Mouse (Mus musculus) T-helper 2 cell (primary cell): ENCODE measurements around the gene Ccdc36.

Source experiments
- in situ Hi-C: fragments of 300-600 bp; cut with MboI, MseI; formaldehyde crosslinking; loops from one replicate; pipeline ENCODE4 v1.15.1; 2025; ENCODE audit warnings: high pct_unique_total_duplicates

Ccdc36 gene

GRCm38 (mm10) chr9:108428384-108428783, at the start of gene Ccdc36:
Ccdc36 (minus strand) TSS chr9:108428484.
- in situ Hi-C loops, result no loop called here

- in situ Hi-C loops, result no loop called here
Measured at GRCm38 (mm10) chr9:108474528-108474927, 46.2 kb upstream of the Ccdc36 start.

DNA sequence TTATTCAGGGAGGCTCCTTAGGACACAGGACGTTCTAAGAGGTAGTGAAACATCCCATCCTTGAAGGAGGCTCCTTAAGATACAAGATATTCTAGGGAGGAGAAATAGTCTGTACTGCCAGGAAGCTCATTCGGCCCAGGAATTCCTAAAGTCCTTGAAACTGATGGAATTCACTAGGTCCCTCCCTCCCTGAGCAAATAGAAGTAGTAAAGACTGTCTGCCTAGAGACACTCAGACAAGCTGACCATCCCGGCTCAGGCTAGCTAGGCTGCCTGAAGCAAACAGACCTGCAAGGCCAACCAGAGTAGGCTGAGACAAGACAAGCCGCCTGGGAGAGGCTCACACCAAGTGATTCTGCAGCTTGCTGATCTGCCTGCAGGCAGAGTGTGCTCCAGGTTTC, 41.6 kb upstream of the Ccdc36 start:
- in situ Hi-C loops, result no loop called here

- in situ Hi-C loops, result no loop called here
Measured at GRCm38 (mm10) chr9:108469430-108469829, 41.1 kb upstream of the Ccdc36 start.

- in situ Hi-C loops, result no loop called here
Measured at GRCm38 (mm10) chr9:108466219-108466618, 37.9 kb upstream of the Ccdc36 start.

DNA sequence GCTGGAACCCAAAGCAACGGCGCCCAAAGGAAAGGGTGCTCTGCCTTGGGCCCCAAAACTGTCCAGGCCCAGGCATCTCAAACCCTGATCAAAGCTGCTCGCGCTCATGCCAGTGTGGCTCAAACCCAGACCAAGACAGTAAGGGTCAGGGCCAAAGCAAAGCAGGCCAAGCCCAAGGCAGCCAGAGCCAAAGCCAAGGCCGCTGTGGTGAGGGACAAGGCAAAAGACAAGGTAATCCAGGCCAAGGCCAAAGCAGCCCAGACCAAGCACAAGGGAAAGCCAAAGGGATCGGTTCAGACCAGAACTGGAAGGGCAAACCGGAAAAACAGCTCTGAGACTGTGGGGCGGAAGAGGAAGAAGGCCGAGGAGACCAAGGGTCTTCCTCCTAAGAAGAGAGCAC, 35.4 kb upstream of the Ccdc36 start:
- in situ Hi-C loops, result no loop called here

GRCm38 (mm10) chr9:108462192-108462591, 33.9 kb upstream of the Ccdc36 start:
- in situ Hi-C loops, result no loop called here

GRCm38 (mm10) chr9:108461675-108462074, 33.4 kb upstream of the Ccdc36 start:
- in situ Hi-C loops, result no loop called here

DNA sequence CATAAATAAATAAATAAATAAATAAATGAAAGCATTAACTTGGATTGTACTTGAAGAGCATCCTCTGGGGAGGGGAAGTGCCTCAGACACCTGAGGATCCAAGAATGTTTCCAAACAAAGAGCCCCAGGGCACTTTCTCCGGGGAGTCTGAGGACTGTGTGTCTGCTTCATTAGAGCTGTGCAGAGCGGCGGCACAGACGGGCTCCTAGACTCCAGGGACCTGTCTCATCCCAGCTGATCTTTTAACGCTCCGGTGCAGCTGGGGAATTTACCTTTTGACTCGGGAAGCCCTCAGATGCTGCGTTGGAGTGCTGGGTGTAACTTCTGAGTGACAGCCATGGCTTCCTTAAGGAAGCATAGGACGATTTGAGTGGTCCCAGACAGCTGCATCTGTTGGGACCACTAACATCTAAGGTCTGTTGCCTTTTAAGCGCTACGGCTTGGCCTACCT, 32.9 kb upstream of the Ccdc36 start, which contains the start of gene Klhdc8b:
Gene Klhdc8b (minus strand): TSS at position 401 of the 451 bp plus-strand sequence.
- in situ Hi-C loops, result no loop called here

DNA sequence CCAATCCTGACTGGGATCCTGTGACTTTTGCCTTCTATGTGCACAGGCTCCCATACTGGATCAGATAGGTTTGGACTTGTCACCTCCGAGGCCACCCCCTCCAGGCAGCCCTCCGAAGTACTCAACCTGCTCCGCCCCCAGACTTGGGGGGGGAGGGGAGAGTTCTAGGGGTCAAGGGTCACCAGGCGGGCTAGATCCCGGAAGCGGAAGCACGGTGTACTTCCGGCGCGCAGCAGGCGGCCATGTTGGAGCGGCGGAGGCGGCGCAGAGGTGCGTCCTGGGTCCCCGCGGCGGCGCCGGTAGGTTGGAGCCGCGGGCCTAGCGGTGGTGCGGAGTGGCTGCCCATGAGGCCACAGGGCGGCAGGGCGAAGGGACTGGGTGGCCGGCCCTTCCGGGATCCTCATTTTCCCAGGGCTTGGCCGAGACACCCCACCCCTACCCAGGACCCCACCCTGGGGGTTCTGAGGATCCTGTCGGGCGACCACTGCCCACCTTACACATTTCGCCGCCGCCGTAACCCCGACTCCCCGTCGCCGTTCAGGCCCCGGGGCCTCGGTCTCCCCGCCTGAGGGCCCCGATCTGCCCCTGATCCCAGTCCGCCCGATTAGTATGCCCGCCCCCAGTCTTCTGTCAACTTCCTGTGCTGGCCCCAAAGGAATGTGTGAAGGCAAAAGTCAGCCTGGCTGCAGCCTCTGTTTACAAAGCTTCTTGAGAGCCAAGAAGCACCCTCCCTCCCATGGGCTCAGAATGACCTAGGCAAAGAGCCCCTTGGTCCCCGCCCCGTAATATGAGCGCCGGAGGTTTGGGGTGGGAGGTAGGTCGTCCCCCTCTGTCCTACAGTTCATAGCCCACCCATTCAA, 32.3 kb upstream of the Ccdc36 start, which contains the start of gene Ccdc71:
Gene Ccdc71 (plus strand): TSS at position 209 of the 860 bp plus-strand sequence.
- in situ Hi-C loops, result no loop called here

DNA sequence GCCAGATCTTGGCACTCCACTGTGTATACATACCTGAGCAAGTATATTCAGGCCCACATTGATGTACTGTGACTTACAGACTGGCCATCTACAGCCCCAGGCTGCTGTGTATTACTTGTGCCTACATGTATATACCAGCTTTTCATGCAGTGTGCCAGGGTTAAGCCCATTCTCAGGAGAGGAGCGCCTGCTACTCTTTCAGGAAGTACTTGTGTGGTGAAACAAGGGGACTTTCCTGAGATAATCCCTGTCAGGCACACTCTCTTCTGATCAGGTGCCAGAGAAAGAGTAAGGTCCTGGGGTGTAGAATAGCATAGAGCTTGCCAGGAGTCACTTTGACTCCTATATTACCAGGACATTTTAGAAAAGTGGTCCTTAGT, 31.6 kb upstream of the Ccdc36 start:
- in situ Hi-C loops, result no loop called here

DNA sequence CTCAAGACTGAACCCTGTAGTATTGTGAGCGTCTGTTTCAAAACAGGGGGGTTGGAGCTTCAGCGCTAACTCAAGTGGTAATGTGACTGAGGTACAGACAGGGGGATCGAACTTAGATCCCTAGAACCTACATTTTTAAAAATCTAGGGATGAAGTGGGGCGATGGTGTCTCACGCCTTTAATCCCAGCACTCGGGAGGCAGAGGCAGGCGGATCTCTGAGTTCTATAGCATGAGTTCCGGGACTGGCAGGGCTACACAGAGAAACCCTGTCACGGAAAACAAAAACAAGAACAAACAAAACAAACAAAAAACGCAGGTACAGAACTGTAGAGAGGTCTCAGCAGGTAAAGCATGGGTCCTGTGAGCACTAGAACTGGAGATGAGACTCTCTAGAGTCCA, 28.7 kb upstream of the Ccdc36 start:
- in situ Hi-C loops, result no loop called here

GRCm38 (mm10) chr9:108455747-108456571, 27.7 kb upstream of the Ccdc36 start:
- in situ Hi-C loops, result no loop called here

DNA sequence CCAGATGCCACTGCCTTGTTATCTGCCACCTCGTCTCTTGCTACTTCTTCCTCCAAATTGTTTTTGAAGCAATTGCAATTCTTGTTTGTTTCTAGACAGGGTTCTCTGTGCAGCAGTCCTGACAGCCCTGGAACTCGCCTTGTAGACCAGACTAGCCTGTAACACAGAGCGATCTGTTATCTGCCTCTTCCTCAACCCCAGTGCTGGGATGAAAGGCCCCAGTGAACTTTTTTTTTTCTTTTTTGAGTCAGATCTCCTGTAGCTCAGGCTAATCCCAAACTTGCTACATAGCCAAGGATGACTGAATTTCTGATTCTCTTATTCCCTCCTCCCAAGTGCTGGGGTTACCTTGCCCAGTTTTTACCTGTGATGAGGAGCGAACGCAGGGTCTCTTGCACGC, 26.1 kb upstream of the Ccdc36 start:
- in situ Hi-C loops, result no loop called here

- in situ Hi-C loops, result no loop called here
Measured at GRCm38 (mm10) chr9:108453458-108453857, 25.2 kb upstream of the Ccdc36 start.

DNA sequence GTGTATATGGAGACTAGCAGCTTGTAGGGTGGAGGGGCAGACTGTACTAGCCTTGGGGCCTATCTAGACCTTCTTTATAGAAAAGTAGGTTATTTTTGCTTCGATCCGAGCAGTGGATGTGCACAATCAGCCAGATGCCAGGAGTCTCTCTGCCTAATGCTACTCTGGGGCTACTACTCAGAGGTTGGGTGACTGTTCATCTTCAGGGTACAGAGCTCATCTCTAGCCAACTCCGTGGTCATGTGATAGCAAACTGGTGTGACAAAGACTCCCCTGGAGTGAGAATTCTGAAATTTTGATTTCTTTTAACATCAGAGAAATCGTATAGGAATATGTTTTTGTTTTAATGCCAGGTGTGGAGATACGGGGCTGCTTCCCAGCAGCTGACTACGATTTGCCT, 24.6 kb upstream of the Ccdc36 start:
- in situ Hi-C loops, result no loop called here

DNA sequence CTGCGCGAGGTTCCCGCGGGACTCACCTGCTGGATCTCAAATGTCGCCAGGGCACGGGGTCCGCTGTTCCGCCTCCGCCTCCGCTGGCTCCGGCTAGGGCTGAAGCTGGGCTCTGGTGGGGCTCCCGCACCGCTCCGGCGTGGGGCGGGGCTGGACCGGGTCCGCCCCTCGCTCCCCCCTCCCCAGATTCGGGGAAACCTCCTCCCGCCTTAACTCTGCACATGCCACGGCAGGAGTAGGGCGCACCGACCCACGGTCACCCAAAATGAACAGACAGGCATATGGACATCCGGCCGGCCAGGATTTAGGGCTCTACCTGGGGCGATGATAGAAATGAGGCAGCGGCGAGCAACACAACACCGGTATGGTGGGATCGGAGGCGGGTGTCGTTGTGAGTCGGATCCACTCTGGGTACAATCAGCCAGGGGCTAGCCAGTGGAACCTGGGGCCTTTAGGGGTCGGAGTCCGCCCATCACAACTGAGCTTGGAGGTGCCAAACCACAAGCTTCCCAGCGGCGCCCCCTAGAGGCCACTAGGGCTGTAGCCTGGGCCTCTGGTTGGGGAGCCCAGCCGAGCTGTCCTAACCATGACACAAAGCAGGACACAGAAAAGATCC, 24.1 kb upstream of the Ccdc36 start:
- in situ Hi-C loops, result no loop called here

GRCm38 (mm10) chr9:108451519-108452160, 23.4 kb upstream of the Ccdc36 start:
- in situ Hi-C loops, result no loop called here

GRCm38 (mm10) chr9:108451170-108451493, 22.8 kb upstream of the Ccdc36 start:
- in situ Hi-C loops, result no loop called here

- in situ Hi-C loops, result no loop called here
Measured at GRCm38 (mm10) chr9:108450292-108451169, 22.2 kb upstream of the Ccdc36 start.

GRCm38 (mm10) chr9:108449860-108450259, 21.6 kb upstream of the Ccdc36 start:
- in situ Hi-C loops, result loop anchor here (5.0 kb wide), 1 partner anchor 37 kb away; no protein-coding TSS in a partner anchor
